Mouse (Mus musculus): ENCODE data around the gene Pgpep1. TPM values are rescaled to one million over a fixed set of nuclear protein-coding genes. Genes with fewer than 3 reads are reported as not detected.

Gene Pgpep1
- total and polyA plus RNA-seq, 2 experiments from 2014 or later = 29.1 to 36.3 TPM

DNA sequence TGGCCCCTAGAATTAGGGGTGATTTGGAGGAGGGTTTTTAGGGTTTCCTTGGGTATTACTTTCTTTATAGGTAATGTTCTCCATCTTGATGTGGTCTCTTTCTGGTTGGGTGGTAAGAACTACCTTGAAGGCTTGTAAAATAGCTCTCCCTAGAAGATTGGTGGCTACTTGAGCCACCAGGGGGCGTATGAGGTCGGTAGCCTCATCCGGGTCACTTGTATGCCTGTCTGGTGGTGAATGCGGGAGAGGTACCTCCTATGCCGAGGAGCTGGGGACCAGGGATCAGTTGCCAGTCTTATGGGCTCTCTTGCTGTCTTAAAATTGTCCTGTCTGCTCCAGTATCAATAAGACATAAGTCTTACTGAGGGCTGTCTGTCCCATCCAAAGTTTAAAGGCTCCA lies 35.1 kb downstream of the Pgpep1 start:
- Histone ChIP-seq H3K27me3 (ENCODE audit: control insufficient read depth, insufficient read depth, low read length) (0 out of 2 replicates have a peak, but pooled peaks cover 4% of the 10 kb centered on the region), H3K9ac (replicated peaks; ENCODE audit: low read depth, low read length) (no peak overlapping the region), H3K4me2 (ENCODE audit: low read depth, low read length) (no peak overlapping the region), H3K9me3 (replicated peaks; ENCODE audit: control insufficient read depth, low read length) (no peaks in the 10 kb centered on the region), H3K27ac (ENCODE audit: low read depth) (no peak overlapping the region), H3K36me3 (replicated peaks; ENCODE audit: control insufficient read depth, insufficient read depth, low read length) (no peaks in the 10 kb centered on the region), H3K4me3 (ENCODE audit: low read depth, low read length) (no peak overlapping the region), H3K4me1 (ENCODE audit: control insufficient read depth, insufficient read depth) (0 out of 2 replicates have a peak, but pooled peaks cover 2% of the 10 kb centered on the region)
- TF ChIP-seq CTCF (IDR thresholded peaks at IDR 0.05; ENCODE audit: low read depth) (peak; percentile 62), EP300 (IDR thresholded peaks at IDR 0.05; ENCODE audit: low read depth) (no peak)
- ATAC-seq (ENCODE audit: insufficient read depth, low read depth) (no peak), DNase-seq (ENCODE audit: low spot score) (no peak)
- 11% methylated on average over 5 of the region's 5 CpGs for WGBS

DNA sequence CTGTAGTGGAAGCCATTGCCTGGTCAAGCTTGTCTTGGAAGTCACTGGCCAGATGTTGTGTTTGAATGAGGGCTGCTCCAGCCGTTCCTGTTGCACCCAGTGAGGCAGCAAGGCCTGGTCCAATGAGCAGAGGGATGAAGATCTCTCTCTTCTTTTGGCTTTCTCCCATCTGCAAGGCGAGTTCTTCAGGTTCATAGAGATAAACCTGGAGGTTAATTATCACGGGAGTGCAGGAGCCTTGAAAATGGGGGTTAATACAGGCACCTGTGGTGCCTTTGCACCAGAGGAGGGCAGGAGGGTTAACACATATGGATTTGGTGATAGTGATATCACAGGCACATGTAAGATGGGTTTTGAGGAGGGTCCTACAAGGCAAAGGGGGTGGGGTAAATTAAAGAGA lies 38.0 kb downstream of the Pgpep1 start:
- TF ChIP-seq CTCF (IDR thresholded peaks at IDR 0.05; ENCODE audit: low read depth) (no peak), EP300 (IDR thresholded peaks at IDR 0.05; ENCODE audit: low read depth) (no peak)

DNA sequence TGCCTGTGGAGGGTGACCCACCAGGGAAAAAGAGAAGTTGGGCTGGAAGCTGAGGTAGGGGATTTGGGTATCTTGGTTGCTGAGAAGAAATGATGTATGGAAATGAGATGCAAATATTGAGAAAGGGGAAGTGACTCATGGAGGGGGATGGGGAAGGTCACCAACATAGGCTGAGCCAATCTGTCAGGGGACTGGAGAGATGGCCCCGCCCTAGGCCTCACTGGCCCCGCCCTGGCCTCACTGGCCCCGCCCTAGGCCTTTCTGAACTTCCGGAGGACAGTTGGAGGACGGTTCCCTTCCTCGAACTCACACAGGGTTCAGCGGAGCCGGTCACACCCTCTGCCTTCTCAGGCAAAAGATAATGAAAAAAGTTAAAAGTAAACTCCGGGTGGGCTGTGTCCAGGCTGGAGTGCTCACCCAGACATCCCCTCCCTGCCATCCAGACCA lies 41.3 kb downstream of the Pgpep1 start:
- Histone ChIP-seq H3K36me3 (replicated peaks; ENCODE audit: control insufficient read depth, insufficient read depth, low read length) (no peaks in the 10 kb centered on the region), H3K27me3 (ENCODE audit: control insufficient read depth, insufficient read depth, low read length) (0 out of 2 replicates have a peak, but pooled peaks cover 4% of the 10 kb centered on the region), H3K4me1 (ENCODE audit: control insufficient read depth, insufficient read depth) (no peaks in the 10 kb centered on the region), H3K4me2 (ENCODE audit: low read depth, low read length) (no peak overlapping the region), H3K9me3 (replicated peaks; ENCODE audit: control insufficient read depth, low read length) (no peaks in the 10 kb centered on the region), H3K9ac (replicated peaks; ENCODE audit: low read depth, low read length) (no peak overlapping the region), H3K4me3 (ENCODE audit: low read depth, low read length) (no peak overlapping the region), H3K27ac (ENCODE audit: low read depth) (no peak overlapping the region)
- DNase-seq (ENCODE audit: low spot score) = no peak
- ATAC-seq (ENCODE audit: insufficient read depth, low read depth) = peak; percentile 70
- no peak for TF ChIP-seq CTCF (IDR thresholded peaks at IDR 0.05; ENCODE audit: low read depth)
- no peak for TF ChIP-seq EP300 (IDR thresholded peaks at IDR 0.05; ENCODE audit: low read depth)
- 38% methylated on average over 9 of the region's 9 CpGs for WGBS

More for the DNA sequence above, 38.0 kb downstream of the Pgpep1 start:
- Histone ChIP-seq H3K9me3 (replicated peaks; ENCODE audit: control insufficient read depth, low read length) (no peaks in the 10 kb centered on the region), H3K36me3 (replicated peaks; ENCODE audit: control insufficient read depth, insufficient read depth, low read length) (no peaks in the 10 kb centered on the region), H3K4me1 (ENCODE audit: control insufficient read depth, insufficient read depth) (no peaks in the 10 kb centered on the region), H3K4me2 (ENCODE audit: low read depth, low read length) (no peak overlapping the region), H3K4me3 (ENCODE audit: low read depth, low read length) (no peak overlapping the region), H3K9ac (replicated peaks; ENCODE audit: low read depth, low read length) (no peak overlapping the region), H3K27ac (ENCODE audit: low read depth) (no peak overlapping the region), H3K27me3 (ENCODE audit: control insufficient read depth, insufficient read depth, low read length) (0 out of 2 replicates have a peak, but pooled peaks cover 4% of the 10 kb centered on the region)
- no peak for DNase-seq (ENCODE audit: low spot score)
- 37% methylated on average over 3 of the region's 3 CpGs for WGBS
- ATAC-seq (ENCODE audit: insufficient read depth, low read depth) = no peak

DNA sequence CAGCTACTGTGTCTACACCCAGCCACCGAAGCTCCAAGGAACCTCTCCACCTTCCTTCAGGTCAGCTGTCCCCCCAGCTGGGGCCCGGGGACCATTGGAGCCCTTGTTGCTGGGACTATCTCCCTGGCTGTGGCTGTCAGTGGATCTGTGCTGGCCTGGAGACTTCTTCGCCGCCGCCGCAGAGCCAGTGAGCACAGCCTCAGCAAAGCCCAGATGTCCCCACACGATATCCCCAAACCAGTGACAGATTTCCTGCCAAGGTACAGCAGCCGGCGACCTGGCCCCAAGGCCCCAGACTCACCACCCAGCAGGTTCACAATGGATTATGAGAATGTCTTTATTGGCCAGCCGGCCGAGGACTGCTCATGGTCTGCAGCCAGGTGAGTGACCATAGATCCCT lies 42.2 kb downstream of the Pgpep1 start:
- no peak overlapping the region for H3K27ac ChIP-seq (ENCODE audit: low read depth)
- no peak for ATAC-seq (ENCODE audit: insufficient read depth, low read depth)
- no peak for DNase-seq (ENCODE audit: low spot score)
- H3K36me3 ChIP-seq (replicated peaks; ENCODE audit: control insufficient read depth, insufficient read depth, low read length) = no peaks in the 10 kb centered on the region
- 0 out of 2 replicates have a peak, but pooled peaks cover 4% of the 10 kb centered on the region for H3K27me3 ChIP-seq (ENCODE audit: control insufficient read depth, insufficient read depth, low read length)
- H3K4me1 ChIP-seq (ENCODE audit: control insufficient read depth, insufficient read depth) = no peaks in the 10 kb centered on the region
- TF ChIP-seq EP300 (IDR thresholded peaks at IDR 0.05; ENCODE audit: low read depth) = no peak
- TF ChIP-seq CTCF (IDR thresholded peaks at IDR 0.05; ENCODE audit: low read depth) = no peak
- H3K4me2 ChIP-seq (ENCODE audit: low read depth, low read length) = no peak overlapping the region
- H3K9me3 ChIP-seq (replicated peaks; ENCODE audit: control insufficient read depth, low read length) = no peaks in the 10 kb centered on the region
- WGBS = 76% methylated on average over 11 of the region's 11 CpGs
- H3K4me3 ChIP-seq (ENCODE audit: low read depth, low read length) = no peak overlapping the region
- no peak overlapping the region for H3K9ac ChIP-seq (replicated peaks; ENCODE audit: low read depth, low read length)

DNA sequence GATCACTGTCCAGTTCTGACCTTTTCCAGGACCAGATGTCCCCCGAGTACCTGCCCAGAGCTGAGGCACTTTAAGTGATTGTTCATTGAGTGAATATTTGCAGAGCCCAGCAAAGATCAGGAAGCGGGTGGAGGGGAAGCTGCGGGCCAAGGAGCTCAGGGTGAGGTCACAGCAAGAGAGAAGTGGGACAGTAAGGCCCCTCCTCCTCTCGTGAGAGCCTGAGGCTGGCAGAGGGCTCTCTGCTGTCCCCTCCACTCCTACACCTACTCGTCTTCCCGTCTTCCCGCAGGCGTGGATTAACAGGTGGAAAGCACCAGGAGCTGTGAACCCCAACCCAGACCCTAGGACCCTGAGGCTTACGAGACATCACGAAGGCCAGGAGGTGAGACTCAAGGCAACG lies 43.5 kb downstream of the Pgpep1 start:
- WGBS = 47% methylated on average over 11 of the region's 11 CpGs
- 0 out of 2 replicates have a peak, but pooled peaks cover 3% of the 10 kb centered on the region for H3K27me3 ChIP-seq (ENCODE audit: control insufficient read depth, insufficient read depth, low read length)
- TF ChIP-seq EP300 (IDR thresholded peaks at IDR 0.05; ENCODE audit: low read depth) (no peak), CTCF (IDR thresholded peaks at IDR 0.05; ENCODE audit: low read depth) (no peak)
- no peak overlapping the region for H3K9ac ChIP-seq (replicated peaks; ENCODE audit: low read depth, low read length)
- H3K9me3 ChIP-seq (replicated peaks; ENCODE audit: control insufficient read depth, low read length) = no peaks in the 10 kb centered on the region
- no peak overlapping the region for H3K27ac ChIP-seq (ENCODE audit: low read depth)
- H3K4me2 ChIP-seq (ENCODE audit: low read depth, low read length) = no peak overlapping the region
- H3K4me1 ChIP-seq (ENCODE audit: control insufficient read depth, insufficient read depth) = no peaks in the 10 kb centered on the region
- no peaks in the 10 kb centered on the region for H3K36me3 ChIP-seq (replicated peaks; ENCODE audit: control insufficient read depth, insufficient read depth, low read length)
- no peak overlapping the region for H3K4me3 ChIP-seq (ENCODE audit: low read depth, low read length)
- DNase-seq (ENCODE audit: low spot score) = no peak
- ATAC-seq (ENCODE audit: insufficient read depth, low read depth) = no peak

DNA sequence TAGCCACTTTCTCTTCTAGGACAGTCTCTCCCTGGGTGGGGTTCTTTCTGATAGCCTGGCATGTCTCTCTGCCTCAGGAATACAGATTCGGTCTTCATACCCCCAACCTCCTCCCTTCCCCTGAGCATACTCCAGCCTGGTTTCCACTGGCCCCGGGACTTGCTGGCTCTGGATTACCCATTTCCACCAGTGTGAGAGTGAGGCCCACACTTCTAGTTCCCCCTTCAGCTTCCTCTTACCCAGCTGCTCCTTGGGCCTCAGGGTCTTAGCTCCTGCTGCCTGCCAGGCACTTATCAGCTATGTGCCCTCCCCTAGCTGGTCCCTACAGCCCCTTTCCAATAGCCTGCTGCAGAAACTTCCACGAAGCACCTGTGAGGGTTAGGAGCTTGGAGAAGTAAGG lies 44.3 kb downstream of the Pgpep1 start, which contains the start of gene Lrrc25:
Lrrc25 (plus strand) TSS at position 262 of the 400 bp plus-strand sequence.
- H3K36me3 ChIP-seq (replicated peaks; ENCODE audit: control insufficient read depth, insufficient read depth, low read length) = no peaks in the 10 kb centered on the region
- no peaks in the 10 kb centered on the region for H3K4me1 ChIP-seq (ENCODE audit: control insufficient read depth, insufficient read depth)
- H3K4me3 ChIP-seq (ENCODE audit: low read depth, low read length) = no peak within 1 kb of the TSS
- H3K27ac ChIP-seq (ENCODE audit: low read depth) = no peak within 1 kb of the TSS
- TF ChIP-seq CTCF (IDR thresholded peaks at IDR 0.05; ENCODE audit: low read depth) = no peak
- no peak for TF ChIP-seq EP300 (IDR thresholded peaks at IDR 0.05; ENCODE audit: low read depth)
- no peak within 1 kb of the TSS for H3K4me2 ChIP-seq (ENCODE audit: low read depth, low read length)
- H3K27me3 ChIP-seq (ENCODE audit: control insufficient read depth, insufficient read depth, low read length) = no peaks in the 10 kb centered on the region
- WGBS = 73% methylated on average over 3 of the region's 3 CpGs
- DNase-seq (ENCODE audit: low spot score) (no peak), ATAC-seq (ENCODE audit: insufficient read depth, low read depth) (no peak)
- no peaks in the 10 kb centered on the region for H3K9me3 ChIP-seq (replicated peaks; ENCODE audit: control insufficient read depth, low read length)
- no peak within 1 kb of the TSS for H3K9ac ChIP-seq (replicated peaks; ENCODE audit: low read depth, low read length)
